Mouse (Mus musculus) gastrocnemius, postnatal 4 days (tissue): ENCODE results near the gene Gpr173. TPM values are rescaled to one million over a fixed set of nuclear protein-coding genes. Genes with fewer than 3 reads are reported as not detected.
"Not testable (repeated sequence)": the region's sequence is repeated elsewhere in the genome, so short reads cannot be mapped to it uniquely, and the experiment has no call there.

Experiments
- DNase-seq, 2 experiments: peaks; one replicate each; pipeline ENCODE4 v3.0.0; 2021 to 2022; ENCODE audit warnings: low spot score in 2 of 2, mixed read lengths in 2 of 2
- long read RNA-seq, 2 experiments: library from polyadenylated mRNA; stranded (forward); transcript quantifications; one replicate each; pipeline ENCODE4 v2.0.0; 2021
- total RNA-seq, 2 experiments: library from RNA; stranded (reverse); gene quantifications; 2 replicates each; pipeline ENCODE4 v1.2.3; 2021

Gene Gpr173
- total RNA-seq: 1 to 10 TPM; 4.8 to 5.2 TPM
- long read RNA-seq, experiment 1, partial matches to known transcripts: 0 of 2 reads
- long read RNA-seq, experiment 1, other reads (novel, unspliced or antisense): 1 of 2 reads
- long read RNA-seq, experiment 2: 0 reads

DNA sequence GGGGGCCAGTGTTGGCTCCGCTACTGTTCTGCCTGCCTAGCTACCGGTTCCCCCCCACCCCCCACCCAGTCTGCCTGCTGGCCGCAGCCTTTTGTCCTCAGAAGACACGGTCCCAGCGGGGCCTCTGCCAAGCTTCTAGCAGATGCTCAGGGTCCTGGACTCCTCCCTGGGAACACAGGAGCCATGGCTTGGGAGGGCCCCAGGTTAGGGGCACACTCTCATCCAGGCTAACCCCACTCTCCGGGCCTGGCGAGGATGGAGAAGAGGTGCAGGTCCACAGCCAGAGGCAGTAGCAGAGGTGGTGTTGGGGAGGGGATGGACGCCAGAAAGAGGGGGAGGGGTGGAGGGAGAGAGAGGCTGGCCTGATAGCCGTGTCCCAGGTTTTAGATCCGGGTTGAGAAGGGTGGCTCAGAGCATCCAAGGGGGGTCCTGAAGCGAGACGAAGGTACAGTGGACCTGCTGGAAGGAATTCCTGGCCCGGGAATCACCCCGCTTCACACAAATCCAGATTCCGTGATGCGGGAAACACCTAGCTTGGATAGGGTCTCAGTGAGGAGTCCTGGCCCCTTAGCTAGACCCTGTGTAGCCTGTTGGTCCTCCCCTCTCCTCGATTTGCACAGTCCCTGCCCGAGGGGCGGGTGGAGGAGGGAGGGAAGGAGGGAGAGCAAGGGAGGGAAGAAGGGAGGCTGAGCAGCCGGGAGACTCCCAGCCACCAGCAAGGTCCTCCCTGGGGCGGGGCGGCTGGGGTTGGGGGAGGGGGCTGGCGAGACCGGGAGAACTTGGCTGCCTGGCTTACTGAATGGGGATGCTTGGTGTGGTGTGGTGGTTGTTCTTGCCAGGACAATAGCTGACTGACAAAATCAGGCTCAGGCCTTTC is at the start of gene Gpr173:
Gene Gpr173, minus strand, starts transcription at position 308 of the 877 bp plus-strand sequence.
- DNase-seq: peak; percentile 33 to 56

DNA sequence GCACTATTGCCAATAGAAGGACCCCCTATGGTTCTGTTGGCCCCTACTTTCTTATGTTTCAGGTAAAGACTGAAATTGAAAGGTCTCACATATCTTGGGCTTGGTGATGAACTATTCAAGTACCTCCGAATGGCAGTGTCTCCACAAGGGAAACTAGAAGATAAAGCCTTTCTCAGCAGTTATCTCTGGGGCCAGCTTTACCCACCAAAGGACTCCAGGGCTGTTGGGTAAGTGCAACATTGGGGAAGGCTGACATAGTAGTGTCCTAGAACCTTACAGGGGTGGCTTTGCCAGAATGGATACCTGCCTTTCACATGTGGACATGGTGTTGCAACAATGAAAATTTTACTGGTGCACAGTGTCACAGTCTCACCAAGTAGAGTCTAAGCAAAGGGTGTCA is 34.7 kb upstream of the Gpr173 start:
- DNase-seq: no peak

DNA sequence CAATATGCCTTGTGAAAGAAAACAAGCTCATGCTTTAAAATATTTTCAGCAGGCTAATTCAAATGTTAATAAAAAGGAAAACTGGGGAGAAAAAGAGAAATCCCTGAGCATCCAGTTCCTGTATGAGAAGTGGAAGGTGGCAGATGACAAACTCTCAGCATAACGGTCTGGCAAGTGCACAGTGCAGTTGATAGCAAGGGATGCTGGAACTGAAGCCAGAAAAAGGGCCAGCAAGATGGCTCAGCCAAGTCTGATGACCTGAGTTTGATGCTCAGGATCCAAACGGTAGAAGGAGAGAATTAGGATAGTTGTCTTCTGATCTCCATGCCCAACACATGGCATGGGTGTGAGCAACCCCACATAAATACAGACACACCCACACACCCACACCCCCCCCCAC is 31.6 kb upstream of the Gpr173 start:
- no peak for DNase-seq

DNA sequence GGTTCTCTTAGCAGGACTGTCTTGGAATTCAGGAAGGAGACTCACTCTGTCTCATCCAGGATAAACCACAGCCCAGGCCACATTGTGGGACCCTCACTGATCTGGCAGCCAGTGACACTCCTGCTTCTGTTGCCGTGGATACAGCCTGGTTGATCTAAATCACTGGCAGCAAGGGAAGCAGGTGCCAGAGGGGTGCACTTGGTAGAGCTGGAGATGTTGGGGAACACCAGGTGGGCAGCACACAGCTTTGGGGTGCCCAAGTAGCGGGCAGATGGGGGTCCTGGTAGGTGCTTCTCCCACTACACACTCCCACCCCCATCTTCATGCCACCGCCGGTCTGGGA is 479 bp downstream of the Gpr173 start:
- no peak for DNase-seq

DNA sequence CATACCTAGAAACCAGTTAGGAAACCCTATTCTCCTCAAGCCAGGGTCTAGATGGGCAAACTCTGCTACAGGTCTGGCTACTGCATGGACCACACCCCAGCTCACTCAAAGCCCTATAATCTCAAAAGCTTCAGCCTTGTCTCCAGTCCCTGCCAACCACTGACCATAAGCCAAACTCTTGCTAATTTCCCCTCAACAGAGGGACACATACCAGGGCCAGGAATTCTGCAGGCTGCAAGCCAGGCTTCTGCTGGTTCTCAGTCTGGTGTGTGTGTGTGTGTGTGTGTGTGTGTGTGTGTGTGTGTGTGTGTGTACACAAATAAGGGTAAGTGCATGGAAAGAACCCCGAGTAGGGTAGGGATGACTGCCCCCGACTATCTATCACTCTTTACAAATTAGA is 2.1 kb downstream of the Gpr173 start:
- DNase-seq: no peak

DNA sequence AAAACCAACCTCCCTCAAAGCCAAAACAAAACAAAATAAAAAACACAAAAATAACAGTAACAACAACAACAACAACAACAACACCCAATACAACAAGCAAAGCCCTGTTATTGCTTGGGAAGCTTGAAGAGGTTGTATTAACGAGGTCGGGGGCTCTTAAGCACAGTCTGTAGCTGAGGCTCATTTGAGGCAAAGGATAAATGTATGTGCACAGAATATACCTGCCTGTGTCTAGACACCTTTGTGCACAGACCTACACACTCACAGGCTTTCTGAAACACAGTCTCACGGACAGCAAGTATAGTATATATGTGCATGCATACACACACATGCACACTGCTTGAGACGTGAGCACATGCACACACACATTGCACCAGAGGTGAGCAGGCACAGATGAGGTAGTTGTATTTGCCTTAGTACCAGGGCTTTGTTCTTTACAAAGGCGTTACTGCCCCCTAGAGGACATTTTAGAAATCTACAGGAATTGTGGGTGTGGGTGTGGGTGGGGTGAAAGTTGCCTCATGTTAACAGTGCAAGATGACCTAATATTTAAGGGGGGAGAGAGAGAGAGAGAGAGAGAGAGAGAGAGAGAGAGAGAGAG is 15.9 kb downstream of the Gpr173 start:
- DNase-seq: no peak

DNA sequence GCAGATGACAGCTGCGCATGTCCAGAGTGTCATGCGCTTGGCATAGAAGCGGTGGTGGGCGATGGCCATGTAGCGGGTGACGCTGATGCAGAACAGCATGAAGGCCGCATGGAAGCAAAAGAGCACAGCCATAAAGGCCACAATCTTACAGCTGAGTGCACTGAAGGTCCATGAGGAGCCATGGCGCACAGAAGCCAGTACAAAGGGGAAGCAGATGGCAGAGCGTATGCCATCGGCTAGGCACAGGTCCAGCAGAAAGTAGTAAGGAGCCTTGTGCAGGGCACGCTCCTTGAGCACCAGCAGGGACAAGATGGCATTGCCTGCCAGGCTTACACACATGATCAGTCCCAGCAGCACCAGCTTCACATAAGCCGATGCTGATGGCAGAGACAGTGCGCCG is 21.5 kb downstream of the Gpr173 start:
- DNase-seq: no peak

DNA sequence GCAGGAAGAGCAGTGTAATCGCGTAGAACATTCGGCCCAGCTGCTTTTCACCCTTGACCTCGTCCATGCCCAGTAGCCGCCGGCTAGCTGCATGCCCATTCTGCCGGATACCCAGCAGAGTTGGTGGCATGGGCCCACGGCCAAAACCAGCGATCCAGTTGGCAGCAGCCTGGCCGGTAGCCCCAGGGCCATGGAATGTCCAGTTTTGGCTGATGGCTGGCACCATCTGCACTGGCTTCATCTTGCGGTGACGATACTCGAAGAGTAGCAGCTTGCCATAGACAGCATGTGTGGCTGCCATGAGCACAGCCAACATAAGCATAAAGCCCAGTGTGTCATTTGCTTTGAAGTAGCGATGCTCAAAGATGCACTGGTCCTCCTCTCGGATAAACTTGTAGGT is 21.9 kb downstream of the Gpr173 start:
- DNase-seq: no peak

DNA sequence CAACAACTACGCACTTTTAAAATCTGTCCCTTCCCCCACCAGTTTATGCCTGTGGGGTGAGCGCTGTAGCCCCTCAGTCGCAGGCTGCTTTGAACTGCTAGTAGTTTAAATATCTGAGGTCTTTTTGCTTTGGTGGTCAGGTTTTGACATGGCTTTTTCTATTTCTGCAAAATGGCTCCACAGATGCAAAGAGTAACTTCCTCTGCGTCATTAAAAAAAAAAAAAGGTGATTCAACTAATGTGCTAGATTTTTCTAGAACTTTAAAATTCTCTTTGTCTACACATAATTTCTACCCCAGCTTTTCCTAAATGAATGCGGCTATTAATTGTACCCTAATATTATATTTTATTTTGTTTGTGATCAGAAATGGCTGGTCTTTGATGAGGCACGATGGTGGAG is 25.6 kb downstream of the Gpr173 start:
- no peak for DNase-seq

DNA sequence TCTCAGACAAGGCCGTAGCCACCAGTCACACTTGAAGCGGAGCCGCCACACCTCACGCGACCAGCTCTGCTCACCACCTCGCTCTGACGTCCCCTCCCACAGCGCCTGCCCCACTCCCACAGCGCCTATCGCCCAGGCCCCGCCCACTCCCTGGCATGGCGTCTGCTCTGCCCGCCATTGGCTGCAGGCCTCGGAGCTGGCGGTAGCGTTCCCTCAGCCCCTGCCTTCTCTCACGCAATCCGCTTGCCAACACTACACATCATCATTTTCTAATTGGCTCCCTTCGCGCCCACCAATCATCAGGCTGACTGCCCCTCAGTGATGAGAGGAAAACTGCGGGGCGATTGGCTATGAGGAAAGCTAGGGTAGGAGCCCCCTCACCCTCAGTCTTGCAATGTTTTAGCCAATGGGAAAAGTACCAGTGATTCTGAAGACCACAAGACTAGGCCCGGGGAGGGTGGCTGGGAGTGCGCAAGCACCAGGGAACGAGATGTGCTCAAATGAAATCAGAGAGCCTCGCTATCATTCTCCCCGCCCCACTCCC is 26.1 kb downstream of the Gpr173 start, which contains the start of gene Tspyl2:
Gene Tspyl2, minus strand, starts transcription at position 68 of the 544 bp plus-strand sequence.
- DNase-seq: peak; percentile 79 to 88

DNA sequence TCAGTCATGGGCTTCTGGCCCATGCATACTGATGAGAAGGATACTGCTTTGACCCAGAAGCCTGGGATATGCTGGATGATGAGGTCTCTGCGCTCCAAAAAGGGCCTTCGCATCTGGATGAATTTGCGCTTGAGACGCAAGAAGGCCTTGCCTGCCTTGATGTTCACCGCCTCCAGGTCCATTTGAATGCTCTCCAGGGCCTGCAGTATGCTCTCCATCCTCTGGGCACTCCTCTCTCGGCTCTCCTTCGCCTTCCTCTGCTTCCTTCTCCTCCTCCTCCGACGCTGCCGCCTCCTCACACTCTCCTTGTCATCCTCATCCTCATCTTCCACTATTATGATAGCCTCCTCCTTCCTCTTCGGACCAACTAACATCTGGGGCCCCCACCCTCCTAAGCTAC is 27.0 kb downstream of the Gpr173 start:
- no peak for DNase-seq

DNA sequence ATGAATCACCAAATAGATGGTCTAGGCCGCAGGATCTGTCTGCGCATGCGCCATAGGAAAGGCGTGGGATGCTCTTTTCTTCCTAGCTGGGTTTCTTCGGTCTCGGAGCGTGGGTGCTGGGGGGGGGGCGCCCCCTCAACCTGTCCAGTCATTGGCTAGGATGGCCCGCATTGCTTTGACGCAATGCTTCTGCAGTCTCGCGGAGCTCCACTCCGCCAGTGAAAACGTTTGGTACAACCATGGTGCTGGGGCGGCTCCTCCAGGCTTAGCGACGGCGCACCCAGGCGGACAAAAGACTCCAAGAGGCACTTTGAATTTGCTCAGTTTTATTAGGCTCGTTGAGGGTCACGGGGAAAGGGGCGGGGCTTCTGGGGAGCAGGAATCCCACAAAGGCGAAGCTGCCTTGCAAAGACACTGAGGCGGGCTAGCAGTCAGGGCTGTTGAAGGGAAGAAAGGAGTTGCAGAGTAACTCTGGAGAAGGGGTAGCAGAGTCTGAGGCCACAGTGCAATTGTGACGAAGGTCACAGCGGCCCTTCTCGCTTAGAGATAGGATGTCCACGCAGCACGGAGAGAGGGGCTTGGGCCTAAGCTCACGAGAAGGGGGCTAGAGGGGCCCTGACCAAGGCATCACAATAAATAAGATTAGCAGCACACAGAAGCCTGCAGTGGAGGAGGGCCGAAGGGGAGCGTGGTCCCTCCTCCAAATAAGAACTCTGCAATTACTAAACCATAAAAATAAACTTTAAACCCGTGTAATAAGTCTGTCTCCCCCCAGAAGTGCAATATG is 31.8 kb downstream of the Gpr173 start:
- DNase-seq: peak; percentile 59 to 86

DNA sequence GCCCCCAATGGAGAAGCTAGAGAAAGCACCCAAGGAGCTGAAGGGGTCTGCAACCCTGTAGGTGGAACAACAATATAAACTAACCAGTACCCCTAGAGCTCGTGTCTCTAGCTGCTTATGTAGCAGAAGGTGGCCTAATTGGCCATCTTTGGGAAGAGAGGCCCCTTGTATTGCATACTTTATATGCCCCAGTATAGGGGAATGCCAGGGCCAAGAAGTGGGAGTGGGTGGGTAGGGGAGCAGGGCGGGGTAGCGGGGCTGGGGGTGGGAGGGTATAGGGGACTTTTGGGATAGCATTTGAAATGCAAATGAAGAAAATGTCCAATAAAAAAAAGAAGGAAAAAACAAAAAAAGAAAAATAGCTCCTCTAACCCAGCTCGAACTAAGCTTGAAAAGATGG is 32.4 kb downstream of the Gpr173 start:
- DNase-seq: not testable (repeated sequence)

DNA sequence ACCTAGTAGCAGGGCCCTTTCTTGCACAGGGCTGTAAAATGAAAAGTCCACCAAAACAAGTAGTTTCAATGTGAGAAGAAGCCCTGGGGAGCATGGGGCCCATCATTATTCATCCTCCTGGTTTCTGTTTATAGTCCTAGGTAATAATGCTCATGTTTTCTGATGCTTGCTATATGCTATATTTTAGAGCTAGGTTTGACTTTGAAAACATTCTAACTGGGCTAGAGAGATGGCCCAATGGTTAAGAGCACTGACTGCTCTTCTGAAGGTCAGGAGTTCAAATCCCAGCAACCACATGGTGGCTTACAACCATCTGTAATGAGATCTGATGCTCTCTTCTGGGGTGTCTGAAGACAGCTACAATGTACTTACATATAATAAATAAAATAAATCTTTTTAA is 39.1 kb downstream of the Gpr173 start:
- DNase-seq: not testable (repeated sequence)

DNA sequence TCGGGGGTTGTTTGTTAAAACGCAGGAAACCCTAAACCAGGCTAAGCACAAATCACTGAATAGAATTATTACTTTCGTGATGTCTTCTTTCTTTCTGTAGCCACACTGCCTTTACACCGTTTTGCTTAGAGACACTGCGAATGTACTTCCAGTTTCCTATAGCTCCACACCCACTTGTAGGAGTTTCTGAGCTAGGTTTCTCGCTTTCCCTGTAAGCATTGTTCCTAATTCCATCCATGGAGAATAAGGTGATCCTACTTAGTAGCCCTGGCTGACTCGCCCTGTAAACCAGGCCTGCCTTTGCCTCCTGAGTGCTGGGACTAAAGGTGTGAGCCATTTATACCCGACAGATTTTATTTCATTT is 40.8 kb downstream of the Gpr173 start:
- DNase-seq: no peak

DNA sequence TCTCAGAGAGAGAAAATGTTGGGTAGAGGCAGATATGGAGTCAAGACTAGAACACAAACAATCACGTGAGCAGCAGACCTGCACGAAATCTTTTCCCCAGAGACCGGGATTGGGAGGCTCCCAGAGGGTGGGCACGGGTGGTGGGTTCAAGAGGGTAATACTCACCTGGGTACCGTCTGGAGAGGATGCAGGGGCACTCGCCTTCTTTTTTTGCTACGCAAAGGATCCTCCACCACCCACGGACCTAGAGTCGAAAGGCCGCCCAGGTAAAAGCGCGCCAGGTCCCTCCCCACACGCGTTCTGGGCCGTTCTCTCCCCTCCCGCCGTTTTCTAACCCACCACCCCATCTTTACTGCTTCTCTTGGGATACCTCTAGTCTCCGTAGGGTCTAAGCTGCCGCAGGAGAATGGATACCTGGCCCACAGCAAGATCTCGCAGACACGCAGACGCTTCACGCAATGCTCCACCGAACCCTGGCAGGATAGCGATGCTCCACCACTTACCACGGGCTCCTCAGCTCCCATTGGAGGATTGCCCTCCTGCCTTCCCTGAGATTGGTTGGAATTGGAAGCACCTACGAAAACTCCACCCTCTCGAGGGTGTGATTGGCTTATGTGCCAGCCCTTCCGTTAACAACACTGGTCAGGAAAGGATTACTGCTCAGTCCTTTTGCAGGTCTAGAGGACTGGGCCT is 41.4 kb downstream of the Gpr173 start, which contains the start of gene Kantr:
Gene Kantr, minus strand, starts transcription at position 500 of the 693 bp plus-strand sequence.
- DNase-seq: peak; percentile 41 to 69

DNA sequence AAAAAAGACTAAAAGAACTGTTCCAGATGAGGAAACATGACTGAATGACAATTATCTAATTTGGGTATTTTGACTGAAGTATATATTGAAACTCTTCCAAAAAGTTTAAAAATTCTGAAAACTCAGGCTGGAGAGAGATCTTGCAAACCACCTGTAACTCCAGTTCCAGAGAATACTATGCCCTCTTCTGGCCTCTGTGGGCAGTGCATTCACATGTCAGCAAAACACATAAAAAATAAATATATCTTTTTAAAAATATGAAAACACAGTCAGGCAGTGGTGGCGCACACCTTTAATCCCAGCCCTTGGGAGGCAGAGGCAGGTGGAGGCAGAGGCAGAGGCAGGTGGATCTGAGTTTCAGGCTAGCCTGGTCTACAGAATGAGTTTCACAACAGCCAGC is 44.9 kb downstream of the Gpr173 start:
- DNase-seq: no peak

DNA sequence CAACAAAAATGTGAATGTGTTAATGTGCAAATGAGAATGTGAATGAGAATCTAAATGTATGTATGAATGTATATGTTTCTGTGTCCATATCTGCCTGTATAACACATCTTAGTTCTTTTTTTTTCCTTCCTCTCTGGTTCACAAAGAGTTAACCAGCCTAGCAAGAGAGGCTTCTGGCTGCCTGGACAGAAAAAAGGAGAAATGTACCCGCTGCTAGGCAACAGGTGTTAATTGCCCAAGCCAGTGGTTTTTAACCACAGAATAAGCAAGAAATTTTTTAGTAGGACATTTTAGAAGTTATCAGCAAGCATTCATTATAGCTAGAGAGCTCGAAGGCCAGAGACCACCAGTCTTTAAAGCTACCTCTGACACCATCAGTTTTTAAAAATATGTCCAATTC is 45.7 kb downstream of the Gpr173 start:
- no peak for DNase-seq

DNA sequence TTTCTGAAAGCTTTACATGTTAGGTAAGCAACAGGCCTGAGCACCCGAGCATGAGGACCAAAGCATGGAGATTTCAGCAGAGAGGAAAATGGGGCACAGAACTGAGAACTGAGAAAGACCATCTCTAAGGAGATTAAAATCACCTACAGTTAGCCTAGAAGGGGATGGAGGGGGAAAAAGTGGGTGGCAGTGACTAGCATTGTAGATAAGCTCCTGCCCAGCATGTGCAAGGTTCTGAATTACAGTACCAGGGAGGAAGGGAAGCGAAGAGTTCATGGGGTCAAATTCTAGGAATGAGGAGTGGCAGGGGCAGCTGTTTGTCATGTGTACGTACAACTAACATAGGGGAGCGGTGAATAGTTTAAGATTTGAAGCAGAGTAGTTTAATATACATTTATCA is 48.0 kb downstream of the Gpr173 start:
- no peak for DNase-seq

DNA sequence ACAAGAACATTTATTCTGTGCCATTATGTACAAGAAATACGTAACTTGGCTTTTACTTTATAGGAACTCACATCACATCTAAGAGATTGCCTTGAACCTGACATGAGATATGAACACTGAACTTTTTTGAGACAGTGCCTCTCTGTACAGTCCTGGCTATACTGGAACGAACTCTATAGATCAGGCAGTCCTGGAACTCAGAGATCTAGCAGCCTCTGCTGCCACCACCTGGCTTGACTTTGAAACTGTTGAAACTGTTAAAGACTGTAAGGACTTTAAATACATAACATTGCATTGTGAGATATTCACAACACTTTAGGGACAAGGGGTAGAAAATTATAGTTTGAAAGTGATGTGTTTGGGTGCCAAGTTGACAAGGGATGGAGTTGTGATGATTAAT is 60.6 kb downstream of the Gpr173 start:
- DNase-seq: no peak

DNA sequence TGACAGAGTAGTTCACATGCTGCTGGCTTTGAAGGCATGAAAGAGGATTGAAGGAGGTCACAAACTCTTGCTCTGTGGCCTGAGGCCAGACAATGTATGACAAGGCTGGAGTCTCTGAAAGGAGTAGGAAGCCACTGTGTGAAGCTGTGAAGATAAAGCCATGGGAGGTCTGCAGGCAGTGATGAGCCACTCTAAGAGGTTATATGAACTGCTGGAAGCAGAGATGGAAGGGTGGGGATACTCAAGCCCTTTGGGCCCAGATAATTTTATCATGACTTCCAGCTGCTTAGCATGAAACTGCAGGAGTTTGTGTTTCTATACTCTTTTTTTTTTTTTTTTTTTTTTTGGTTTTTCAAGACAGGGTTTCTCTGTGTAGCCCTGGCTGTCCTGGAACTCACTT is 61.1 kb downstream of the Gpr173 start:
- DNase-seq: no peak
